Mouse (Mus musculus): ENCODE measurements around the gene Phf5a. TPM values are rescaled to one million over a fixed set of nuclear protein-coding genes. Genes with fewer than 3 reads are reported as not detected.

The Phf5a gene
- total RNA-seq, 2 experiments from 2014 or later, result 33.0 to 36.8 TPM

DNA sequence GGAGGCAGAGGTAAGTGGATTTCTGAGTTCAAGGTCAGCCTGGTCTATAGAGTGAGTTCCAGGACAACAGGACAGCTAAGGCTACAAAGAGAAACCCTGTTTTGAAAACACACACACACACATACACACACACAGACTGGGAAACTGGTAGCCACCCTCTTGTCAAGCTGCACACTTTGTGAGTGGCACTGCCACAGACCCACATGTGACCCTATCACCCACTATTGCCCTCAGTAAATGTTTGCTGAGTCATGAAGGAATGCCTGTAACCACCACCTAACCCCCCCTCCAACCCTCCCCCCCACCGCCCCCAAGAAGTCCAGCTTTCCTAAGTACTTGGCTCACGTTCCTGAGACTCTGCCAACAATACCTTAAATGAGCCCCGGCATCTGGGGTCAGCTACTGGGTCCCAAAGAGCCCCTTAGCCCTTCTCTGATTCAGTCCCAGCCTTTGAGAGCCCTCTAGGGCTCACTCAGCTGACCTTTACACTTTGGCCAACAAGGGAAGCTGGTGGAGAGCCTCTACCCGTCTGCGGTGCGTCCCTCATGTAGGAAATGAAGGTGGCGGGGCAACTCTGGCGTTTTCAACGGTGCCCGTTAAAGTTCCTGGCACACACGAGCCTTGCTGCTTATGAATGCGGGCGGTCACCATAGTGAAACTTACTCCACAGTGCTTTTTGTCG is 33.0 kb downstream of the Phf5a start:
- Histone ChIP-seq H3K4me3 (no peak overlapping the region), H3K27ac (peak overlapping the region; percentile 89)
- no peak for DNase-seq (ENCODE audit: low spot score in 2 of 2)
- no peak for TF ChIP-seq CTCF (conservative IDR thresholded peaks at IDR 0.05)

DNA sequence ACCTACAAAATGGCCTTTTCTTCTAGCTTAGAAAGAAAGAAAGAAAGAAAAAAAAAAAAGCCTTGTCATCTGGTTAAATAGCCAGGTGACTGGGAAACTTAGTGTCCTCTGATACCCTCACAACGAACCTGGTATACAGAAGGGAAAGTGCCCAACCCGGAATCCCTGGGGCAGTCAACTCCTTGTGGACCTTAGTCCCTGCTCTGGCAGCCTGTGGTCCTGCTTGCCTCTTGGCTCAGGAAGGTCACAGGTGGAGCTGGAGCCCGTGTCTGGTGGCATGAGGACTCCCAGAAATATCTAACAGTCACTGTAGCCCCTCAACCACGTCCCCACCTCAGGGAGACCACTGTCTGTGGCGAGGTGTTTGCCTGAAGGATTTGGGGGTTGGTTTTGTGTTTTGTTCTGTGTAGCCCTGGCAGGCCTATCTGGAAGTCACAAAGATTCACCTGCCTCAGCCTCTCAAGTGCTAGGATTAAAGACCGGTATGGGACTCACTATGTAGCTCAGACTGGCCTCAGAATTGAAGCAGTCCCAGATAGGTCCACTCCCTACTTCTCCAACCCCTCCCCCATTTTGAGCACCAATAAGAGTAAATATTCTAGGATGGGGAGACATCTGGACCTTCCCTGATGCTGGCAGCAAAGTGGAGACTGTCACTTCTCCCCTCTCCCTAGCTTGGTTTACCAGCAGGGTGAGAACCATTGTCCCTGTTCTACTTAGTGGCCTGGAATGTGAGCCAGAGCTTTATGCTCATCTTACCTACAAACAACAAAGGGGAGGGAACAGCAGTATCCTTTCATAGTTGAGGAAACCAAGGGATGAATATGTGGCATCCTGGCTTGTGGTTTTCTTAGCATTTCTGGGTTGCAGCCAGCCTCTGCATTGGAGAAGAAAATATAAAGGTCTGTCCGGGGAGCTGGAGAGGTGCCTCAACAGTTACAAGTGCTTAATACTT is 34.5 kb downstream of the Phf5a start:
- no peak for DNase-seq (ENCODE audit: low spot score in 2 of 2)
- Histone ChIP-seq H3K4me3 (peak overlapping the region; percentile 47; the same call in 1 of the 2 replicates), H3K27ac (peak overlapping the region; percentile 90)
- TF ChIP-seq CTCF (conservative IDR thresholded peaks at IDR 0.05), result no peak

DNA sequence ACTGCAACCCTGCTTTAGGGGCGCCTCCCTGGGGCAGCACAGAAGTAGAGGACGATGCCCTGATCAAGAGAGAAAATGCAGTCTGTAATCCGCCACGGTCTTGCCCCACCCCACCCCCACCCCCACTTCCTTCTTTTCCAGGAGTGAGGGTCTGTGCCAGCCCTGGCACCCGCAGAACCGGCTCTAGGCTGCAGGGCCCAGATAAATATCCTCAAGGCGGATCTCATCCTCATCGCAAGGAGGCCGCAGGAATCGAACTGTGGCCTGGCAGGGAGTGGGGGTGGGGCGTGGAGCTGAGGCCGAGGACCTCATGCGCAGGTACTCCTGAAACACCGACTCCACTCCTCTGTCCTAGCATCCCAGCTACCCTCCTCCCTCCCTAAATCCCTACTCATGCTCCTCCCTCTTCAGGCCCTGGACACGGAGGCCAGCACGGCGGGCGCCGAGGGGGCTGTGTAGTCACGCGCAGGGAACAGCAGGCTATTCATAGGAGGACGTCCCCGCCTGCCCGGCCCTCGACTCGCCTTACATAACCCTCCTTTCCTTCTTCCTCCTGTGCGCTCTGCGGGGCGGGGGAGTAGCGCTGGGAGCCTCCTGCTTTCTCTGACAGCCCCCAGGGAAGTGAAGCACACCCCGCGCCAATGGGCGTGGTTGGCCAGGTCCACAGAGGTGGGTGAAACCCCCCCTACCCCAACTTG is 35.4 kb downstream of the Phf5a start:
- peak; percentile 79 to 85 for DNase-seq (ENCODE audit: low spot score in 2 of 2)
- Histone ChIP-seq H3K27ac (peak overlapping the region; percentile 90), H3K4me3 (peak overlapping the region; percentile 47)
- TF ChIP-seq CTCF (conservative IDR thresholded peaks at IDR 0.05), result no peak

DNA sequence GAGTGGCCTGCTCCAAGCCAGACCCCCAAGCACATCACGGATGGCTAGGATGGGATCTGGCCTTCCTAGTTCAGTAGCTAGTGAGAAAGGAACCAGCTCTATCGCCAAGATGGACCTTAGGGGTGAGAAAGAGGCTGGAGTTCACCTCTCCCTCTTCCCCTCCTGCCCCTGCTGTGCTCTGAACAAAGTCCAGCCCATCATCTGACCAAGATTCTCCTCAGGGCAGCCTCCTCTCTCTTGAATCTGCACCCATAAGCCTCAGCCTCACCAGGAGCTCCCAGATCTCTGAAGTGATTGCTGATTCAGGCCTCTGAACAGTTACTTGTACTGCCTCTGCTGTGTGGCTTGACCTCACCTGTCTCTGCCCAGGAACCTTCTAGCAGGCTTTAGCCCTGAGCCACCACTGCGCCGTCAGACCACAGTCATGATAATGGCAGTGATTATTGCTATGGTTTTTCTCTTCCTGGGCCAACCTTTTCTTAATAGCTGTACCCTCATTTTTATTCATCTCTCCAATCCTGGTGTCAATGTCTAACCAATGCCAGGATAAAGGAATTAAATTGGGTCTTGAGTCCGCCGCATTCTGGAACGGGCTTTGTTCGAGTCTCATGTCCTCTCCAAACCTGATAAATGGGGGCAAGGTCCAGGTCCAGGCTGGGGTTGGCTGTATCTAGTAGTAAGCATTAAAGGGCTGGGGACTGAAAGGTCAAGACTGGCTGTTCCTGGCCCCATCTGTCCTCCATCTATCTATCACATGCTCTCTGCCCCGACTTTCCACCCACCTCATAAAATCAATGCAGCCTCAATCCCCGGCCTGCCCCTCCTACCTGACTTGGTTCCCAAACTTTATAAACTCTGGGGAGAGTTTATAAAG is 36.5 kb downstream of the Phf5a start:
- TF ChIP-seq CTCF (conservative IDR thresholded peaks at IDR 0.05), result no peak
- peak overlapping the region; percentile 90 for H3K27ac ChIP-seq
- DNase-seq (ENCODE audit: low spot score in 2 of 2), result no peak
- no peak overlapping the region for H3K4me3 ChIP-seq

DNA sequence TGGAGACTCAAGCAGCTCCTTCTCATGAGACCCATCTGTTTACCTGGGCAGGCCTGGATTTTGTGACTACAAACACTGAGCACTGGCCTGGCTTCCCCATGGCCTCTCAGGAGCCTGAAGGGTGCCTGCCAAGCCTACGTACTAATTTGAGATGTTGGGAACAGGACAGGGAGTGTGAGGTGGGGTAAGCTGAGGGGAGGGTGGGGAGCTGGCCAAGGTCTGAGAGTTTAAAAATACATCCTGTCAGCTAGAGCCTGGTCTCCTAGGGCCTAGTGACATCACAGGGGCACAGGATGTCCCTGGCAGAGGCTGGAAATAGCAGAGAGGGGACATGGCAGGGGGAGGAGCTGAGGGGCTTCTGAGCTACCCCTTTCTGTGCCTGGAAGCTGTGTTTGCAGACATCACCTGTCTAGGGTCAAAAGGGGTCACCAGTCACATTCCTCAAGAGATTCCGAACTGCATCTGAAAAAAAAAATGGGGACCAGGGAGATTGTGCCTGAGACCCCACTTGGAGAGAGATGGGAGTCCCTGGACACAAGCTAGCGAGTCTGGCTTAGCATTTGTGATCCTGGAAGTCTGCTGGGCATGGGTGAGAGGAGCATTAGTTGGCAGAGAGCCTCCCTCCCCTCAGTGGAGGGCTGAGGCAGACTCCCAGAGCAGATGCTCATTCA is 37.4 kb downstream of the Phf5a start:
- Histone ChIP-seq H3K27ac (peak overlapping the region; percentile 53; the same call in 1 of the 2 replicates), H3K4me3 (no peak overlapping the region)
- TF ChIP-seq CTCF (conservative IDR thresholded peaks at IDR 0.05), result no peak
- no peak for DNase-seq (ENCODE audit: low spot score in 2 of 2)

DNA sequence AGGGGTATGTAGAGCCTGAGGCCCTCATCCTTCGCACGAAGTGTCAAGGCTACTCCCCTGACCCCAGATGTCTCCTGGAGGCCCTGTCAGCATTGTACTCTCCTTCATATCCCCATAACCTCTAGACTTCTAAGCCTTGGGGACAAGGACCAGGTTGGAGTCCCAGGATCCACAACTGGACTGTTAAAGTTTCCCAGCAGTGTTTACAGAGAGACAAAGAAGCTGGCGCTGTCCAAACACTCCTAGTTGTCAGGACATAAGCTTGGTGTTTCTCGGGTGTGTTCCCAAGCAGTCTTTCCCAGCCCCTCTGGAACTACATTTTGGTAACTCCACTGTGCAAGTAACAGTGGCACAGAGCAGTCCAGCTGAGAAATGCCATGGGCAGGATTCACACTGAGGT is 38.2 kb downstream of the Phf5a start:
- TF ChIP-seq CTCF (conservative IDR thresholded peaks at IDR 0.05), result no peak
- DNase-seq (ENCODE audit: low spot score in 2 of 2), result no peak
- Histone ChIP-seq H3K4me3 (no peak overlapping the region), H3K27ac (peak overlapping the region; percentile 53; the same call in 1 of the 2 replicates)

DNA sequence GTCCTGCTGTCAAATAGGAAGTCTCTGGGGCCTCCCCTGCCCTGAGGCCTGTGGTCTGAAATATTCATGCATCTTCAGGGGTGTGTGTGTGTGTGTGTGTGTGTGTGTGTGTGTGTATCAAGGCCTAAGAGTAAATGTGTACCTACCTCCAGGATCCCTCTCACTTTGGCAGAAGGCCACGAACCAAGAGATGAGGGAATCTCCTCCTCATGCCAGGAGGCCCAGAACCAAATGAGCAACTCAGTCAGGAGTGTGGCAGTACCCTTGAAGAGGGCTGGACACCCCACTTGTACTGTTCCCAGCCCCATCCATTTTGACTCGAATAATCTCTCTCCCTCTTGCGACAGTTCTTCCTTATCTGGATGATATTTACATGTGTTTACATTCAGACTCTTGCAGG is 39.5 kb downstream of the Phf5a start:
- no peak for DNase-seq (ENCODE audit: low spot score in 2 of 2)
- Histone ChIP-seq H3K27ac (peak overlapping the region; percentile 74; the same call in 1 of the 2 replicates), H3K4me3 (no peak overlapping the region)
- no peak for TF ChIP-seq CTCF (conservative IDR thresholded peaks at IDR 0.05)

DNA sequence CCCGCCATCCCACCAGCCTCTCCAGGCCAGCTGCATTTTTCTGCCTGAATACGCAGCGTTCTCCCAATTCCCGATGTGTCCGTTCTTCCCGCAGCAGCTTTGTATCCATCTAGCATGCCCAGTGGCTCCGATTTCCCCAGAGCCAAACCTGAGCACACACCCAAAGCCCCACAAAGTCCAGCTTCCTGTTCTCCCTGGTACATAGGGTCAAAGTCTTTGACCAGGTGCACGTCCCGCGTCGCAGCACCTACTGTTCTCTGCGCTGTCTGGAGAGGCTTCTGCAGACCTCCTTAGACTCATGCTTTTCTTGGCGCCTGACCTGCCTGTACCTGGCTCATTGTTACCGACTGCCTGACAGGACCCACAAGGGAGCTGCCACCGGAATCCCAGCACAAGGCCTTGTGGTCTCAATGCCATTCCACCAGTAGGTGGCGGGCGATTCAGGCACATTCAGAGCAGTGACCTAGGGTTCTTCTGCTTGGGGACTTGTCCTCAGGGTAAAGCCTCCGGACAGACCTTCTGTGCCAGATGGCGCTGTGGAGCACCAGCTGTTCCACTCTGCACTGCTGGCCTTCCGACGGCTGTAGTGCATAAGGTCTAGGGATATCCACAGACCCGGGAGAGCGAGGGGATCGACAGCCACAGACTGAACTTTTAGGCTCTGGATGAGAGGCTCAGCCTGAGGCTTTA is 40.4 kb downstream of the Phf5a start:
- peak; percentile 93 for TF ChIP-seq CTCF (conservative IDR thresholded peaks at IDR 0.05)
- Histone ChIP-seq H3K4me3 (no peak overlapping the region), H3K27ac (peak overlapping the region; percentile 74)
- DNase-seq (ENCODE audit: low spot score in 2 of 2), result peak; percentile 75 to 81

DNA sequence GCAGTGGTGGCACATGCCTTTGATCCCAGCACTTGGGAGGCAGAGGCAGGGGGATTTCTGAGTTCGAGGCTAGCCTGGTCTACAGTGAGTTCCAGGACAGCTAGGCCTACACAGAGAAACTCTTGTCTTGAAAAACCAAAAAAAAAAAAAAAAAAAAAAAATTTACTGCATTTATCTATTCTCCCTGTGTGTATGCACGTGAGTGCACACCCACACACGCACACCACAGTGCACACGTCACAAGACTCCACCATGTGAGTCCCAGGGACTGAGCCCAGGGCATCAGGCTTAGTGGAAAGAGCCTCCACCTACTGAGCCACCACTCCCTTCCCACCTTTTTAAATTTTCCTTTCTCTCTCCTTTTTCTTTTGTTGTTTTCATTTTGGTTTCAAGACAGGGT is 41.2 kb downstream of the Phf5a start:
- peak overlapping the region; percentile 74 for H3K27ac ChIP-seq
- no peak overlapping the region for H3K4me3 ChIP-seq
- DNase-seq (ENCODE audit: low spot score in 2 of 2), result no peak
- TF ChIP-seq CTCF (conservative IDR thresholded peaks at IDR 0.05), result no peak

DNA sequence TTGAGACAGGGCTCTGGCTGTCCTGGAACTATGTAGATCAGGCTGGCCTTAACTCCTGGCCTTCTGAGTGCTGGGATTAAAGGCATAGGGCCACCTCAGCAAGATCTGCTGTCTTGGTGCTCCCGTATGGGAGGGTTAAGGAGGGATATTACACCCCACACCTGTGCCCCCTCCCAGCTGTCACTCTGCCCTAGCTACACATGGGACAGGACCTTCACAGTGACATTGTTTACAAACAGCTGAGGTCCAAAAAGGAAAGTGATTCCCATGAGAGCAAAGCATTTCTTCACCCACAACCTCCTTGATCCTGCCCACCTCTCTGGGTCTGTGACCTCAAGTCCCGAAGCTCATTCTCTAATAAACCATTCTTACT is 42.5 kb downstream of the Phf5a start:
- no peak for TF ChIP-seq CTCF (conservative IDR thresholded peaks at IDR 0.05)
- no peak overlapping the region for H3K4me3 ChIP-seq
- no peak for DNase-seq (ENCODE audit: low spot score in 2 of 2)
- H3K27ac ChIP-seq, result no peak overlapping the region
